Mouse (Mus musculus) central nervous system, embryonic 11.5 days (tissue): ENCODE measurements around the gene Actr10. TPM values are rescaled to one million over a fixed set of nuclear protein-coding genes. Genes with fewer than 3 reads are reported as not detected.

ENCODE experiments used
- polyA plus RNA-seq: library from polyadenylated mRNA; depleted of rRNA; stranded (reverse); fragments of >200 nt; gene quantifications from 2 replicates; pipeline ENCODE4 v1.2.3, GENCODE M21; 2012; rRNA removed

Actr10 gene
- 92.6 and 108 TPM in 2 replicates for polyA plus RNA-seq

GRCm38 (mm10) chr12:70937571-70938384, at the start of gene Actr10:
TSS of gene Actr10 (plus strand) at chr12:70937857.

GRCm38 (mm10) chr12:70974441-70975266, 37.0 kb downstream of the Actr10 start, which contains the start of gene Psma3:
TSS of gene Psma3 (plus strand) at chr12:70974621.

Other genes starting within 250 kb of the Actr10 start
- gene Frmd6, start 112.3 kb upstream of the Actr10 start, polyA plus RNA-seq = 10.8 and 25.9 TPM in 2 replicates
- 276 and 356 TPM in 2 replicates for gene Psma3, start 36.8 kb downstream of the Actr10 start, polyA plus RNA-seq
- gene Arid4a, start 78.1 kb downstream of the Actr10 start, polyA plus RNA-seq = 11.4 and 19.2 TPM in 2 replicates
- gene Tomm20l, start 173.6 kb downstream of the Actr10 start, polyA plus RNA-seq = not detected in 2 replicates
- gene Timm9, start 198.8 kb downstream of the Actr10 start, polyA plus RNA-seq = 47.7 and 50.8 TPM in 2 replicates
- 9.8 and 12.4 TPM in 2 replicates for gene 2700049A03Rik, start 199.0 kb downstream of the Actr10 start, polyA plus RNA-seq